Mouse (Mus musculus): ENCODE data around the gene Mief2. TPM values are rescaled to one million over a fixed set of nuclear protein-coding genes. Genes with fewer than 3 reads are reported as not detected.

Gene Mief2
- polyA plus RNA-seq, 1 experiment from 2014 or later = 25.2 TPM

GRCm38 (mm10) chr11:60772161-60772560 lies 44.0 kb downstream of the Mief2 start:
- Histone ChIP-seq H3K9ac (replicated peaks) (no peak overlapping the region), H3K4me1 (peaks cover 22% of the 10 kb centered on the region), H3K27ac (replicated peaks) (no peak overlapping the region), H3K9me3 (no peaks in the 10 kb centered on the region), H3K27me3 (no peaks in the 10 kb centered on the region), H3K4me3 (no peak overlapping the region), H3K4me2 (replicated peaks) (no peak overlapping the region), H3K36me3 (no peaks in the 10 kb centered on the region)
- ATAC-seq (replicated peaks) = no peak
- WGBS = 80% methylated on average over 4 of the region's 4 CpGs

DNA sequence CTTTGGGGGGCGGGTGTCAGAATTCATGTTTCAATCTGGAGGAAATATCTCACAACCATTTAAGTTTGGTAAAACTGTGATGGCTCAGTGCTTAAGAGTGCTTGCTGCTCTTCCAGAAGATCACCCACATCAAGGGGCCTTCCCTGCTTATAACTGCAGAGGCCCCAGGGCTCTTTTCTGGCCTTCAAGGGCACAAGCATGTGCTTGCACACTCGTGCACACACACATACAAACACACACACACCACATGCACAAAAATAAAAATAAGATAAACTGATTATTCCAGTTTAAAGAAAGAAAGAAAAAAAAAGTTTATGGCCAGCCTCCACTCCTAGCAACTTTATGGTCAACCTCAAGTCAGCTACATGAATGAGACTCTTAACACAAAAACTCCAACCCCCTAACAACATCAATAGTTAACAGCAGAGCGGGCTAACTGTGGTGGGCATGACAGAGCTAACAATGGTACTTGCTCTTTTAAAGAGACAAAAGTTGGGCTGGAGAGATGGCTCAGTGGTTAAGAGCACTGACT lies 46.0 kb downstream of the Mief2 start:
- no peak overlapping the region for H3K9ac ChIP-seq (replicated peaks)
- H3K4me1 ChIP-seq = peaks cover 37% of the 10 kb centered on the region
- H3K27me3 ChIP-seq = no peaks in the 10 kb centered on the region
- ATAC-seq (replicated peaks) = no peak
- no peak overlapping the region for H3K27ac ChIP-seq (replicated peaks)
- H3K36me3 ChIP-seq = no peaks in the 10 kb centered on the region
- no peak overlapping the region for H3K4me2 ChIP-seq (replicated peaks)
- WGBS = 87% methylated on average over 3 of the region's 3 CpGs
- no peaks in the 10 kb centered on the region for H3K9me3 ChIP-seq
- no peak overlapping the region for H3K4me3 ChIP-seq

- no peaks in the 10 kb centered on the region for H3K27me3 ChIP-seq
- H3K9ac ChIP-seq (replicated peaks) = no peak overlapping the region
- 88% methylated on average over 1 of the region's 1 CpGs for WGBS
- H3K4me3 ChIP-seq = no peak overlapping the region
- H3K36me3 ChIP-seq = no peaks in the 10 kb centered on the region
- no peaks in the 10 kb centered on the region for H3K9me3 ChIP-seq
- H3K27ac ChIP-seq (replicated peaks) = no peak overlapping the region
- peaks cover 43% of the 10 kb centered on the region for H3K4me1 ChIP-seq
- no peak overlapping the region for H3K4me2 ChIP-seq (replicated peaks)
- ATAC-seq (replicated peaks) = no peak
These were observed 46.6 kb downstream of the Mief2 start for GRCm38 (mm10) chr11:60774841-60775240.

GRCm38 (mm10) chr11:60775578-60775977 lies 47.4 kb downstream of the Mief2 start:
- Histone ChIP-seq H3K36me3 (peaks cover 4% of the 10 kb centered on the region; the same call in 1 of the 2 replicates), H3K9ac (replicated peaks) (0 out of 2 replicates have a peak overlapping the region, but pooled peaks have one; percentile 83), H3K4me1 (peaks cover 50% of the 10 kb centered on the region), H3K9me3 (no peaks in the 10 kb centered on the region), H3K27me3 (no peaks in the 10 kb centered on the region), H3K4me2 (replicated peaks) (peak overlapping the region; percentile 68), H3K4me3 (peak overlapping the region; percentile 83), H3K27ac (replicated peaks) (no peak overlapping the region)
- no peak for ATAC-seq (replicated peaks)
- WGBS = 45% methylated on average over 6 of the region's 6 CpGs

GRCm38 (mm10) chr11:60776107-60776828 lies 48.1 kb downstream of the Mief2 start:
- peaks cover 57% of the 10 kb centered on the region for H3K4me1 ChIP-seq
- H3K27ac ChIP-seq (replicated peaks) = peak overlapping the region; percentile 80
- 7% methylated on average over 17 of the region's 17 CpGs for WGBS
- peak overlapping the region; percentile 83 for H3K4me3 ChIP-seq
- H3K9me3 ChIP-seq = no peaks in the 10 kb centered on the region
- peak overlapping the region; percentile 83 for H3K9ac ChIP-seq (replicated peaks)
- no peak for ATAC-seq (replicated peaks)
- H3K4me2 ChIP-seq (replicated peaks) = peak overlapping the region; percentile 68
- no peaks in the 10 kb centered on the region for H3K27me3 ChIP-seq
- peaks cover 4% of the 10 kb centered on the region; the same call in 1 of the 2 replicates for H3K36me3 ChIP-seq

GRCm38 (mm10) chr11:60776829-60777740 lies 48.9 kb downstream of the Mief2 start, which contains the start of the genes Top3a and Smcr8:
Top3a (minus strand) TSS chr11:60777365.
Smcr8 (plus strand) TSS chr11:60777524.
- peak within 1 kb of the TSS; percentile 83 for H3K9ac ChIP-seq (replicated peaks)
- H3K4me3 ChIP-seq = peak within 1 kb of the TSS; percentile 83
- peak within 1 kb of the TSS; percentile 68 for H3K4me2 ChIP-seq (replicated peaks)
- H3K4me1 ChIP-seq = peaks cover 66% of the 10 kb centered on the region
- H3K9me3 ChIP-seq = no peaks in the 10 kb centered on the region
- WGBS = under 1% methylated on average over 62 of the region's 62 CpGs
- peak within 1 kb of the TSS; percentile 80 for H3K27ac ChIP-seq (replicated peaks)
- H3K27me3 ChIP-seq = no peaks in the 10 kb centered on the region
- H3K36me3 ChIP-seq = peaks cover 4% of the 10 kb centered on the region; the same call in 1 of the 2 replicates
- ATAC-seq (replicated peaks) = peak; percentile 99

DNA sequence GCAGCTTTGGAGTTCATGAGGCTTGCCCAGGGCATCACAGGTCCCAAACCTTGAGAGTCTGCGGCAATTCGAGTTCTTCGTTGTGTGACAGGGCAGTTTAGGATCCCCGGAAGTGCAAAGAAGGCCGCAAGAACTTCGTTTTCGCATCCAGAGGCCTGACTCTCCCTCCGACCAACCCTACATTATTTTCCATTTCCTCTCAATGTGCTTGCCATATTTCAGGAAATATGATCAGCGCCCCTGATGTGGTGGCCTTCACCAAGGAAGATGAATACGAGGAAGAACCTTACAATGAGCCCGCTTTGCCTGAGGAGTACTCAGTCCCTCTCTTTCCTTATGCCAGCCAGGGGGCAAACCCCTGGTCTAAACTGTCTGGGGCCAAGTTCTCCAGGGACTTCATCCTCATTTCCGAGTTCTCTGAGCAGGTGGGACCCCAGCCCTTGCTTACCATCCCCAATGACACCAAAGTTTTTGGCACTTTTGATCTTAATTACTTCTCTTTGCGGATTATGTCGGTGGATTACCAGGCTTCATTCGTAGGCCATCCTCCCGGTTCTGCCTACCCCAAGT lies 49.7 kb downstream of the Mief2 start:
- H3K9ac ChIP-seq (replicated peaks) = peak overlapping the region; percentile 83
- no peak for ATAC-seq (replicated peaks)
- H3K4me1 ChIP-seq = peaks cover 74% of the 10 kb centered on the region
- H3K4me3 ChIP-seq = peak overlapping the region; percentile 83
- peaks cover 7% of the 10 kb centered on the region; the same call in 1 of the 2 replicates for H3K36me3 ChIP-seq
- peak overlapping the region; percentile 68 for H3K4me2 ChIP-seq (replicated peaks)
- peak overlapping the region; percentile 80 for H3K27ac ChIP-seq (replicated peaks)
- no peaks in the 10 kb centered on the region for H3K9me3 ChIP-seq
- H3K27me3 ChIP-seq = no peaks in the 10 kb centered on the region
- WGBS = 28% methylated on average over 16 of the region's 16 CpGs

- H3K4me2 ChIP-seq (replicated peaks) = peak overlapping the region; percentile 39
- H3K9me3 ChIP-seq = no peaks in the 10 kb centered on the region
- peaks cover 21% of the 10 kb centered on the region for H3K36me3 ChIP-seq
- H3K4me1 ChIP-seq = peaks cover 73% of the 10 kb centered on the region
- no peak overlapping the region for H3K9ac ChIP-seq (replicated peaks)
- no peak for ATAC-seq (replicated peaks)
- H3K27ac ChIP-seq (replicated peaks) = no peak overlapping the region
- 93% methylated on average over 10 of the region's 10 CpGs for WGBS
- H3K27me3 ChIP-seq = no peaks in the 10 kb centered on the region
- H3K4me3 ChIP-seq = 0 out of 2 replicates have a peak overlapping the region, but pooled peaks have one; percentile 14
These were observed 51.5 kb downstream of the Mief2 start for GRCm38 (mm10) chr11:60779673-60780189.

Small RNAs within 50 kb of the gene (microRNA-seq; reads per million reads assigned to microRNA genes)
- gene Mir5100 = not detected

Other genes with a start within 250 kb of the Mief2 start
- gene Alkbh5, start 192.0 kb upstream of the Mief2 start, polyA plus RNA-seq (2015; fragmentation: Nextera tagmentation; extraction: Ambion mirVana) = 27.5 and 27.9 TPM in 2 replicates
- 81.5 and 81.8 TPM in 2 replicates for gene Llgl1, start 28.7 kb upstream of the Mief2 start, polyA plus RNA-seq (2015; fragmentation: Nextera tagmentation; extraction: Ambion mirVana)
- gene Flii, start 1.1 kb upstream of the Mief2 start, polyA plus RNA-seq (2015; fragmentation: Nextera tagmentation; extraction: Ambion mirVana) = 72.5 and 73.0 TPM in 2 replicates
- gene Top3a, start 49.0 kb downstream of the Mief2 start, polyA plus RNA-seq (2015; fragmentation: Nextera tagmentation; extraction: Ambion mirVana) = 10.0 and 11.5 TPM in 2 replicates
- 6.5 and 6.7 TPM in 2 replicates for gene Smcr8, start 49.1 kb downstream of the Mief2 start, polyA plus RNA-seq (2015; fragmentation: Nextera tagmentation; extraction: Ambion mirVana)
- gene Shmt1, start 83.3 kb downstream of the Mief2 start, polyA plus RNA-seq (2015; fragmentation: Nextera tagmentation; extraction: Ambion mirVana) = 19.2 and 19.8 TPM in 2 replicates
- gene Dhrs7b, start 102.2 kb downstream of the Mief2 start, polyA plus RNA-seq (2015; fragmentation: Nextera tagmentation; extraction: Ambion mirVana) = 31.0 and 32.3 TPM in 2 replicates
- gene Tmem11, start 150.9 kb downstream of the Mief2 start, polyA plus RNA-seq (2015; fragmentation: Nextera tagmentation; extraction: Ambion mirVana) = 54.6 and 60.8 TPM in 2 replicates
- 34.5 and 38.0 TPM in 2 replicates for gene Natd1, start 186.4 kb downstream of the Mief2 start, polyA plus RNA-seq (2015; fragmentation: Nextera tagmentation; extraction: Ambion mirVana)
- gene Map2k3, start 203.6 kb downstream of the Mief2 start, polyA plus RNA-seq (2015; fragmentation: Nextera tagmentation; extraction: Ambion mirVana) = 31.6 and 32.0 TPM in 2 replicates